Mouse (Mus musculus): Measurements from ENCODE around the gene Slc6a17.

The Slc6a17 gene

DNA sequence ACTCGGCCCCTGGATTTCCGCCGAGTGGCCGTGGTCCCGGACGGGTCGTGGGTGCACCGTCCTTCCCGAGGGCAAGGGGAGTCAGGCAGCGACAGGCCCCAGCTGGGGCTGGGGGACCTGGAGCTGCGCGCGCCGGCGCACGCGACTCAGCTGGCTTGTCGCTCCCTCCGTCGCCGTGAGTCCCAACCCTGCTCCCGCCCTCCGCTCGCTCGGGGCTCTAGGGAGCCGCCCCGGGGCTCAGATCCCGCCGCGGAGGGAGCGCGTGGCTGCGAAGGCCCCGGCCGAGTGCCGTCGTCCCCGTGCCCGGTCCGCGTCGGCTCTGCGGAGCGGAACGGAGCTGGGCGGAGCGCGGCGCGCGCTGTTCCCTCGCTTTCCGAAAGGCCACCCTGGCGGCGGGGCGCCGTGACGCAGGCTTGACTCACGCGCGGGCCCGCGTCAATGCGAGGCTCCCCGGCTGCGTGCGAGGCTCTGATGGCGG is at the start of gene Slc6a17:
TSS of gene Slc6a17 (minus strand) at position 388 of the 478 bp plus-strand sequence.
- DNase-seq: peak; percentile 24

DNA sequence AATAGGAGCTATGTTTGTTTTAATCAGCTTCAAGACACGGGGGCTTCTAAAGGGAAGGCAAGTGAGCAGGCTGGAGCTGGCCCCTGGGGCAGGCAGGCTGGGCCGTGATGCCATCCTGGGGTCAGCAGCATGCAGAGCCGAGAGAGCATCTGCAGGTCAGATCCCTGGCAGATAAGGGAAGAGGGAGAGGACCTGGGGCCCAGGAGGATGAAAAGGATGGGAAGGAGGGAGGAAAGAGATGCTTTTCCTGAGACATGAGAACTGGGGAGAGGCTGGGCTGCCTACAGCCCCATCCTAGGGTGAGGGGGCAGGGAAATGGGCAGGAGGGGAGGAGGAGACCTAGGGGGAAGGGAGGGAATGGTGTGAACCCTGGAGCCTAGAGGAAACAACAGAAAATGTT is 47.5 kb upstream of the Slc6a17 start:
- no peak for DNase-seq

GRCm38 (mm10) chr3:107563880-107564279 is 46.1 kb upstream of the Slc6a17 start:
- DNase-seq: no peak

DNA sequence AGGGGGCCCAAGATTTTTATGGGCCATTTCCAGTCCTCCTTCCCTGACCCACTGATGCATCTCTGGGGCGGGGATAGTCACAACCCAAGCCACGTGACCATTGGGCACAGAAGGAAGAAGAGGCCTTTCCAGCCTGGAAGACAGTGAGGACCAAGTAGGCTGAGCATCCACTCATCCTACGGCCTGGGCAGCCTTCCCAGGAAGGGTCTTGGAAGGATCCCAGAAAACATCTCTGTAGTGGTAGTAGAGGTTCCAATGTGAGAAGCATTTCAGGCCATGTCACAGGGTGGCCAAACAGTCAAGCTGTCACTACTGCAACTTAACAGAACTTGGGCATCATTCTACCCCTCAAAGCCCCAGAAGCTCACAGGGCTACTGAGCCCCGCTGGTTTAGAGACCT is 44.8 kb upstream of the Slc6a17 start:
- peak; percentile 28 for DNase-seq

DNA sequence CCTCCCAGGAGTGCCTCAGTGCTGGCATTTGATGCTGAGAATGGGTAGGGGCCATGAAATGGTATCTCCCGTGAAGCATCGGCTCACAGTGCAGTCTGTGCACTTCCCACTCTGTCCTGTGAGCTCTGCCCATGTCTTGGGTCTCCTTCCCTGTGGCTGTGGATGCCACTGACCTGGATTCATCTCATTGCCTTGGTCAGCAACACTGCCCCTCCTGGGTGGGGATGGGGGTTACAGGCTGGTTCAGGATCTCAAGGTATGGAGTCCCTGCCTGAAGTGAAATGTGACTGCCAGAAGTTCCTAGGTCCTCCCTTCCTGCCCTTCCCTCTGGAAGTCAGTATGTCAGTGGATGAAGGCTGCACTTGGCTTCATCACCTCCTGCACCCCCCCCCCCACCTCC is 44.3 kb upstream of the Slc6a17 start:
- no peak for DNase-seq

- DNase-seq: peak; percentile 82
Measured at GRCm38 (mm10) chr3:107559183-107559582, 41.4 kb upstream of the Slc6a17 start.

GRCm38 (mm10) chr3:107558740-107559139 is 40.9 kb upstream of the Slc6a17 start:
- no peak for DNase-seq

- no peak for DNase-seq
Measured at GRCm38 (mm10) chr3:107554842-107555241, 37.0 kb upstream of the Slc6a17 start, which contains the start of gene Ubl4b. Ubl4b (minus strand) TSS chr3:107555073.

GRCm38 (mm10) chr3:107550409-107551049 is 32.7 kb upstream of the Slc6a17 start:
- peak; percentile 72 for DNase-seq

DNA sequence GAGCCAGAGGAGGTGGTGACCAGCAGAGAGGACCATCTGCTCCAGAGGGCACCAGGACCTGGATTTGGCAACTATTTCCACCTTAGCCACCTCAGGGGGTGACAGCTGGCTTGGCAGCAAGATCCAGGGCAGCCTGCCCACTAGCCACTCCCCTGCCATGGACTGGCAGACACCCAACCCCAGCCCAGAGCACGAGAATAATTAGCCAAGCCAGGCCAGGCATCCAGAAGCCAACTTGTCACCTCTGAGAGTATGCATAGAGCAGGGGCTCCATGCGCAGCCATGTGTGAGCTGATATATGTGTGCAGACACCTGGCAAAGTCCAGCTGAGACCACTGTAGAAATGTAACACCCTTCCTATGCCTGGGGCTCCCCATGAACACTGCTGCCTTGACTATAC is 29.1 kb upstream of the Slc6a17 start:
- no peak for DNase-seq

DNA sequence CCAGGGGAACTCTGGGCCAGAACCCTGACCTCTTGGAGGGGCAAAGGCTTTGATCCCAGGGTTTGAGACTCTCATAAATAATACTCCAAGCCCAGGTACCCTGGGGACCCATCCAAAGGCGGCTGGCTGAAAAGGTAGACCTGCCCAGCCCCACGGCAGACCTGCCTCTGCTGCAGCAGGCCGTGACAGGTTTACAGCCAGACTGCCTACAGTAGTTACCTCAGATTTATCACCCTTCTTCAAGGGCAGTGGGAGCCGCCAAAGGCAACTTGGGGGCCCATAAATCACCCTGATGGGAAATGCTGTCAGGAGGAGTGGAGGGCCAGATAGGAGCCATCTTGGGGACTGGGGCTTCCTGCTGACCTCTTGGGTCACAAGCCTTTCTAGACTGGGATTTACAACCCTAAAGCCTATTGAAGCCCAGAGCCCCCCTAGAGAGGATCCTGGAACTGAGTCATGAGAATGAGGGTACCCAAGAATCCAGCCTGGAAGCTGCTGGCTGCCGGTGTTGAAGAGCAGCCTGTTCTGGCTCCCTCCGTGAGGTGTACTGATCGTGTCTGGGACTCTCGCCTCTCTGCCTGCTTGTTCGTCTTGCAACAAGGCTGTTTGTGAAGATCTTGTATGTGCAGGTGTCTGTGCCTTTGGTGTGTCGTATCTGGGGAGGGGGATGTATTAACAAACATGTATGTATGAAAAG is 28.0 kb upstream of the Slc6a17 start:
- no peak for DNase-seq

DNA sequence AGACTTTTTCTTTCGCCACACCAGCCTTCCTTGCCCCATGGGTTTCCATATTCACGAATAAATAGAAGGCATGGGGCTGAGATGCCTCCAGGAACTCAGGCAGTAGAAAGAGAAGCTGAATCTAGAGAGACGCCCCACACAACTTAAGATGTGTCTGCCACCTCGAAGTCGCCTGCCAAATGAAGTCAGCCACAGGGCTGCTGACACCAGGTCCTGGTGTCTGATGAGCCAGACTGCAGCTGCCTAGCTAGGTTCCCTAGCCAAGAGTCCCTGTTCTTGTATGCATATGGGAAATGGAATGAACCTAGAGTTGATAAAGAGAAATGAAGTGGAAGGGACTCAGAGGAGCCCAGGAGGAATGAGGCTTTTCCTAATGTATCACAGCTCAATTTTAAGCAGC is 27.5 kb upstream of the Slc6a17 start:
- DNase-seq: no peak

DNA sequence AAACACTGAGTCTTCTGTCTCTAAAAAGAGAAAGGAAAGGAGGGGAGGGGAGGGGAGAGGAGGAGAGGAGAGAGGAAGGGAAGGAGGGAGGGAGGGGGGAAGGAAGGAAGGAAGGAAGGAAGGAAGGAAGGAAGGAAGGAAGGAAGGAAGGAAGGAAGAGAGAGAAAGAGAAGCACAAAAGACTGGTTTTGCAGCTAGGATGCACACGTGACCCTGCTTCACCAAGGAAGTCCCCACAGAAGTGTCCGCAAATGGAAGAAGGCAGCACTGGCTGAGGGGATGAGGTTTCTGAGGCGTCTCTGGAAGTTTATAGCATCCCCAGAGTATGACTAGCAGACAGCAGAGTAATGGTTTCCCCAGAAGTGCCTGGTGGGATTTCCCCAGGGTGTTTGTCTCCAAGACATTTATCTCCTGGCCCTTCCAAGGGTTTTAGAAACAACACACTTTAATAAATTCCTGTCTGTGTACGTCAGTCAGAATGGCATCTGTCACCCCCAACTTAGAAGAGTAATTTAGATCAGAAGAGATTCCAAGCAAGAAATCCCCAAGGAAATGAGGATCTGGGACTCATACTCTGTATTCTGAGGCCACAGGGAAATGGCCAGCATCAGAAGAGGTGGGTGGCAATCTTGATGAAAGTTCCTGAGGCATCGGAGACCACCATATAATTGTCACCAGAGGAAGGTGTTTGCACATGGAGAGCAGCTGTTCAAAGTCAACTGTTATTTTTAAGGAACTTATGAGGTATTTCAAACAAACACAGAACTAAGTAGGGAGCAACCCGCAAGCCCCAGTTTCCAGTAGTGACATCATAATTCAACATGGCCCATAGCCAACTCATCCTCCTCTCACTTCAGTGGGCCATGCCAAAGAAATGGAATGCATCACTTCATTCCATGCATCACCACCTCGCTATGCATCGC is 25.6 kb upstream of the Slc6a17 start:
- peak; percentile 29 for DNase-seq

- no peak for DNase-seq
Measured at GRCm38 (mm10) chr3:107542584-107542983, 24.8 kb upstream of the Slc6a17 start.

DNA sequence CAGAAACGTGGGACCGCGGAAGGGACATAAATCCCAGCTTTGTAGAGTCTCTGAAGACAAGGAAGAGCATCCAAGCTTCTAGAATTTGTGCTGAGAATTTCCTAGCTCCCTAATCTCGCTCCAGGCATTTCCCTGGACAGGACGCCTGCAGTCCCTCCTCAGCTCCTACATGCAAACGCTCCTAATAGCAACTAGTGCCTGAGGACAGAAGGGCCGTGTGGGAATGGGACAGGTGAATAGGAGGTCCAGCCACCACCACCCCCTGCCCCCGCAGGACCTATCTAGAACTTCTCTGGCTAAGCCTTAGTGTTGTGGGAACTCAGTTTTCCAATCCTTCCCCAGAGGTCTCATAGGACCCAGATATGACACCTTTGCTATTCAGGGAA is 19.7 kb upstream of the Slc6a17 start:
- DNase-seq: no peak

GRCm38 (mm10) chr3:107536810-107537503 is 19.1 kb upstream of the Slc6a17 start:
- DNase-seq: peak; percentile 58

GRCm38 (mm10) chr3:107534951-107535350 is 17.1 kb upstream of the Slc6a17 start:
- no peak for DNase-seq

DNA sequence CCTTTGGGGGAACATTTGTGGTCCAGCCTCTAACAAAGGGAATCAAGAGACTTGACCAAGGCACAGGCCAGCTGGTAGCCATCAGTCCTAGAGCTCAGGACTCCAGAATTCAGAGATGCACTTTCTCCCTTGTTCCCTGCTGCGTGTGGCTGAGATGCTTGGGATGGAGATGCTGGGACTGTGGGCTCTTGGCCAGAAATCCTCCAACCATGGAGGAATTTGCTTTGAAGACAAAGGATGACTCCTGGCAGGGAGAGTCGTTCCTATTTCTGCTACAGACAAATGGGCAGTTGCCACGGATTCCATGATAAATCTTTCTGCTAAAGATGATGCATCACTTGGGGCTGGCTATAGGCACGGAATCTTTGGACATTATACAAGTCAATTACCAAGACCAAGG is 15.7 kb upstream of the Slc6a17 start:
- DNase-seq: no peak

GRCm38 (mm10) chr3:107530581-107530980 is 12.8 kb upstream of the Slc6a17 start:
- no peak for DNase-seq

DNA sequence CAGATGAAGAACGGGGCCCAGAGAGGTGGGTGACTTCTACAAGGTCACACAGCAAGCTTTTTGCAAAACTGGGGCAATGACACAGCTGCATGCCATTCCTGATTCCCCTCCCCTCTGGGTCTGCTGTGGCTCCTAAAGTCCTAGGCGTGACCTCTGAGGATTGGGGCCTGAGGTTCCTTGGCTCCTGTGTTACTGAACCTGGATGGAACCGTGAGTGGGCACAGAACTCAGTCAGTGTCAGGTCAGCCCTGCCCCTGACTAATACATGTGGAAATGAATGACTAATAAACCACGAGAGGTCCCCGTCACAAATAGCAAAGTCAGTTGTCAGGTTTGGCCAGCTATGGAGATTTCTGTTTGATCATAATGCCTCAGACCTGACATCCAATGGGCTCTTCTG is 11.4 kb upstream of the Slc6a17 start:
- DNase-seq: no peak

DNA sequence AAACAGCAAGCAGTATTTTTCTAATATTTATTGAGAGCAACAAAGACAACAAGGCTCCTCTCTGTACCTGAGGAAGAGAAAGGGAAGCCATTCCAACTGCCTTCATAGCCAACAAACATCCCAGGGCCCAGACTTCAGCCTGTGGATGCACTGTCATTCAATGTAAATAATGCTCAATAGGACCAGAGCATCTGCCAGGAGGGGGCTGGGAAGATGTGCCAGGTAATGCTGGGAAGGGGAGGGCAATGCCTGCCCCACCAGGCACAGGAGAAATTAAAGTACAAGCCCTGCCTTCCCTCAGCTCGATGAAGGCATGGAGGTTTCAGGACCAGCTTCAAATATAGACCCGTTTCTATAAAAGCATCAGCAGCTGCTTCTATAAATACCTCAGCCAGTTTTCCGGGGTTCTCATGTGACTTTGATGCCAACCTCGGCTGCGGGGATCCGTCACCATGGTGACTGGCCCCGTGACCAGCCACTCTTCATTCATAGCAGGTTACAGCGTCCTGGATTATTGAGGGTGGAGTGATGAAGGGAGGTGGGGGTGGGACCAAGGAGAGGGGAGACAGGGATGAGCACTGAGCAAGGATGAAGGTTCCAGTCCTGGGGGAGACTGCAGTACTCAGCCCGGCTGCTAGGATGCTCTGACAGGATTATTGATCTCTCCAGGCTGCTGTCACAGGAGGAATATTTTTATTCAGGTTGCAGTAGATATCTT is 10.7 kb upstream of the Slc6a17 start:
- no peak for DNase-seq

GRCm38 (mm10) chr3:107524547-107524946 is 6.7 kb upstream of the Slc6a17 start:
- no peak for DNase-seq

Data from lung, postnatal 10 days (tissue).